Mouse (Mus musculus) ES-Bruce4 (cell line): ENCODE data around the gene Tbkbp1.

ENCODE experiments used
- CTCF ChIP-seq: IDR thresholded peaks from one replicate; pipeline ENCODE4 v1.8.1; 2011; ENCODE audit warnings: low read depth, low read length
- EP300 ChIP-seq: IDR thresholded peaks from 2 replicates; pipeline ENCODE4 v1.6.1; 2011; ENCODE audit warnings: low read depth, low read length; ENCODE audit not compliant: insufficient read depth
- POLR2A ChIP-seq: IDR thresholded peaks from one replicate; pipeline ENCODE4 v1.8.1; 2011; ENCODE audit warnings: low read length; ENCODE audit not compliant: insufficient read depth

- TF ChIP-seq CTCF (no peak), POLR2A (no peak), EP300 (no peak)
Observed at GRCm38 (mm10) chr11:97175499-97175898, 24.2 kb upstream of the Tbkbp1 start.
